Mouse (Mus musculus) heart, embryonic 11.5 days (tissue): ENCODE data around the gene Chaf1b. TPM values are rescaled to one million over a fixed set of nuclear protein-coding genes. Genes with fewer than 3 reads are reported as not detected.

Source experiments
- ATAC-seq: fragments of 200-750 bp; cut with Nextera tagmentation; replicated peaks from 2 replicates; pipeline ENCODE4 v1.8.0; 2017; ENCODE audit warnings: moderate library complexity; ENCODE audit not compliant: insufficient number of reproducible peaks, low FRiP score, low TSS enrichment
- H3K27ac ChIP-seq: fragments of 300-500 bp; sonication (generic); 2 replicates; pipeline ENCODE4 v1.5.1; 2014; ENCODE audit warnings: mild to moderate bottlenecking, low read depth, low read length
- H3K27me3 ChIP-seq: fragments of 300-500 bp; sonication (generic); 2 replicates; pipeline ENCODE4 v1.6.1; 2014; ENCODE audit warnings: mild to moderate bottlenecking, low read length, mixed read lengths; ENCODE audit not compliant: control insufficient read depth, insufficient read depth
- H3K36me3 ChIP-seq: fragments of 300-500 bp; sonication (generic); 2 replicates; pipeline ENCODE4 v1.6.1; 2014; ENCODE audit warnings: mild to moderate bottlenecking, low read length, moderate library complexity, mixed read lengths; ENCODE audit not compliant: control insufficient read depth, insufficient read depth
- H3K4me1 ChIP-seq: fragments of 300-500 bp; sonication (generic); 2 replicates; pipeline ENCODE4 v1.6.1; 2014; ENCODE audit warnings: low read length; ENCODE audit not compliant: control insufficient read depth, insufficient read depth
- H3K4me2 ChIP-seq: fragments of 300-500 bp; sonication (generic); 2 replicates; pipeline ENCODE4 v1.6.1; 2014; ENCODE audit warnings: mild to moderate bottlenecking, moderate library complexity
- H3K4me3 ChIP-seq: fragments of 300-500 bp; sonication (generic); 2 replicates; pipeline ENCODE4 v1.5.1; 2014; ENCODE audit warnings: low read depth, low read length
- H3K9ac ChIP-seq: fragments of 300-500 bp; sonication (generic); 2 replicates; pipeline ENCODE4 v1.6.1; 2014; ENCODE audit warnings: mild to moderate bottlenecking, low read depth, low read length, moderate library complexity
- H3K9me3 ChIP-seq: fragments of 300-500 bp; sonication (generic); replicated peaks from 2 replicates; pipeline ENCODE4 v1.6.1; 2016; ENCODE audit warnings: low read length; ENCODE audit not compliant: control insufficient read depth
- WGBS: fragments of 180-500 bp; shearing (Covaris S2); extraction: QIAGEN DNeasy Blood & Tissue Kit; methylation state at CpG from one replicate; pipeline ENCODE4 v1.1.7; 2014; ENCODE audit not compliant: insufficient replicate concordance; 5-methylcytosine and 5-hydroxymethylcytosine counted together
- polyA plus RNA-seq: library from polyadenylated mRNA; unstranded; fragments of >200 nt; fragmentation: Nextera tagmentation; extraction: Ambion mirVana; gene quantifications from 2 replicates; pipeline ENCODE4 v1.2.1, GENCODE M21; 2014

Gene Chaf1b
- polyA plus RNA-seq, 1 experiment from 2014 or later, result 62.3 TPM

- no peak for ATAC-seq
- no peaks in the 10 kb centered on the region for H3K36me3 ChIP-seq
- 16% methylated on average over 13 of the region's 13 CpGs for WGBS
- peaks cover 34% of the 10 kb centered on the region for H3K27me3 ChIP-seq
- H3K27ac ChIP-seq, result no peak overlapping the region
- peak overlapping the region; percentile 2; the same call in 1 of the 2 replicates for H3K9ac ChIP-seq
- H3K9me3 ChIP-seq, result no peaks in the 10 kb centered on the region
- no peaks in the 10 kb centered on the region; the same call in 1 of the 2 replicates for H3K4me1 ChIP-seq
- H3K4me2 ChIP-seq, result peak overlapping the region; percentile 3
- no peak overlapping the region for H3K4me3 ChIP-seq
These were observed 50.9 kb downstream of the Chaf1b start for GRCm38 (mm10) chr16:93934588-93934987.

- Histone ChIP-seq H3K4me2 (peak overlapping the region; percentile 3), H3K36me3 (no peaks in the 10 kb centered on the region), H3K9ac (peak overlapping the region; percentile 2; the same call in 1 of the 2 replicates), H3K27me3 (peaks cover 34% of the 10 kb centered on the region), H3K9me3 (no peaks in the 10 kb centered on the region), H3K27ac (no peak overlapping the region), H3K4me3 (no peak overlapping the region), H3K4me1 (no peaks in the 10 kb centered on the region; the same call in 1 of the 2 replicates)
- WGBS, result 22% methylated on average over 7 of the region's 7 CpGs
- no peak for ATAC-seq
These were observed 51.3 kb downstream of the Chaf1b start for GRCm38 (mm10) chr16:93935009-93935408.

GRCm38 (mm10) chr16:93938400-93938846, 54.7 kb downstream of the Chaf1b start:
- H3K9ac ChIP-seq, result no peak overlapping the region; the same call in 1 of the 2 replicates
- no peak for ATAC-seq
- H3K4me3 ChIP-seq, result peak overlapping the region; percentile 41
- no peaks in the 10 kb centered on the region for H3K36me3 ChIP-seq
- peak overlapping the region; percentile 57 for H3K4me2 ChIP-seq
- WGBS, result 12% methylated on average over 16 of the region's 16 CpGs
- H3K9me3 ChIP-seq, result no peaks in the 10 kb centered on the region
- H3K27me3 ChIP-seq, result peaks cover 27% of the 10 kb centered on the region
- H3K27ac ChIP-seq, result no peak overlapping the region
- H3K4me1 ChIP-seq, result no peaks in the 10 kb centered on the region; the same call in 1 of the 2 replicates

- Histone ChIP-seq H3K36me3 (no peaks in the 10 kb centered on the region), H3K4me1 (no peaks in the 10 kb centered on the region; the same call in 1 of the 2 replicates), H3K9ac (no peak overlapping the region), H3K4me3 (no peak overlapping the region), H3K27me3 (peaks cover 16% of the 10 kb centered on the region), H3K27ac (no peak overlapping the region), H3K9me3 (no peaks in the 10 kb centered on the region), H3K4me2 (no peak overlapping the region)
- no peak for ATAC-seq
- 75% methylated on average over 4 of the region's 4 CpGs for WGBS
These were observed 56.3 kb downstream of the Chaf1b start for GRCm38 (mm10) chr16:93939961-93940360.

GRCm38 (mm10) chr16:93941781-93942567, 58.3 kb downstream of the Chaf1b start:
- peaks cover 2% of the 10 kb centered on the region; the same call in 1 of the 2 replicates for H3K27me3 ChIP-seq
- H3K36me3 ChIP-seq, result no peaks in the 10 kb centered on the region
- no peak for ATAC-seq
- H3K4me1 ChIP-seq, result no peaks in the 10 kb centered on the region; the same call in 1 of the 2 replicates
- no peak overlapping the region for H3K27ac ChIP-seq
- H3K4me3 ChIP-seq, result no peak overlapping the region
- H3K9me3 ChIP-seq, result no peaks in the 10 kb centered on the region
- 73% methylated on average over 10 of the region's 10 CpGs for WGBS
- H3K9ac ChIP-seq, result no peak overlapping the region
- no peak overlapping the region for H3K4me2 ChIP-seq

GRCm38 (mm10) chr16:93942796-93943502, 59.2 kb downstream of the Chaf1b start:
- H3K27ac ChIP-seq, result no peak overlapping the region
- no peaks in the 10 kb centered on the region; the same call in 1 of the 2 replicates for H3K4me1 ChIP-seq
- no peak overlapping the region for H3K9ac ChIP-seq
- no peaks in the 10 kb centered on the region for H3K36me3 ChIP-seq
- H3K4me3 ChIP-seq, result no peak overlapping the region
- 83% methylated on average over 10 of the region's 10 CpGs for WGBS
- no peak overlapping the region for H3K4me2 ChIP-seq
- H3K9me3 ChIP-seq, result no peaks in the 10 kb centered on the region
- no peaks in the 10 kb centered on the region; the same call in 1 of the 2 replicates for H3K27me3 ChIP-seq
- ATAC-seq, result no peak

- H3K27ac ChIP-seq, result no peak overlapping the region
- WGBS, result 71% methylated on average over 6 of the region's 6 CpGs
- no peak overlapping the region for H3K4me2 ChIP-seq
- no peaks in the 10 kb centered on the region; the same call in none of the 2 replicates for H3K27me3 ChIP-seq
- H3K36me3 ChIP-seq, result no peaks in the 10 kb centered on the region
- H3K4me3 ChIP-seq, result no peak overlapping the region
- no peaks in the 10 kb centered on the region for H3K9me3 ChIP-seq
- ATAC-seq, result no peak
- no peaks in the 10 kb centered on the region for H3K4me1 ChIP-seq
- H3K9ac ChIP-seq, result no peak overlapping the region
These were observed 60.6 kb downstream of the Chaf1b start for GRCm38 (mm10) chr16:93944301-93944700.

GRCm38 (mm10) chr16:93947396-93947795, 63.7 kb downstream of the Chaf1b start:
- no peak for ATAC-seq
- H3K27ac ChIP-seq, result no peak overlapping the region
- H3K9me3 ChIP-seq, result no peaks in the 10 kb centered on the region
- WGBS, result 78% methylated on average over 4 of the region's 4 CpGs
- no peaks in the 10 kb centered on the region for H3K4me1 ChIP-seq
- H3K9ac ChIP-seq, result no peak overlapping the region
- no peaks in the 10 kb centered on the region for H3K36me3 ChIP-seq
- no peaks in the 10 kb centered on the region; the same call in none of the 2 replicates for H3K27me3 ChIP-seq
- H3K4me3 ChIP-seq, result no peak overlapping the region
- H3K4me2 ChIP-seq, result no peak overlapping the region
